Mouse (Mus musculus) CH12.LX (cell line): Measurements from ENCODE around the gene Haao.

Source experiments
- CTCF ChIP-seq, 2 experiments: IDR thresholded peaks in 1 of 2; conservative IDR thresholded peaks in 1 of 2; 2 replicates each; pipeline ENCODE4 v1.5.1; 2011 to 2012; ENCODE audit warnings: low read depth in 2 of 2, low read length in 2 of 2, improper control_type of control experiment in 1 of 2, inconsistent platforms in 1 of 2, mild to moderate bottlenecking in 1 of 2, moderate library complexity in 1 of 2
- E2F4 ChIP-seq: IDR thresholded peaks from 2 replicates; pipeline ENCODE4 v1.6.1; 2011; ENCODE audit warnings: low read depth, low read length, improper control_type of control experiment; ENCODE audit not compliant: insufficient replicate concordance
- IRF4 ChIP-seq: IDR thresholded peaks from 2 replicates; pipeline ENCODE4 v1.6.1; 2014; ENCODE audit warnings: low read depth, mild to moderate bottlenecking, inconsistent platforms, low read length, improper control_type of control experiment
- MAX ChIP-seq: IDR thresholded peaks from 2 replicates; pipeline ENCODE4 v1.6.1; 2011; ENCODE audit warnings: low read length, improper control_type of control experiment
- RAD21 ChIP-seq: IDR thresholded peaks from 2 replicates; pipeline ENCODE4 v1.6.1; 2011; ENCODE audit warnings: low read depth, mild to moderate bottlenecking, low read length, improper control_type of control experiment, moderate library complexity
- ZNF384 ChIP-seq: IDR thresholded peaks from 2 replicates; pipeline ENCODE4 v1.6.1; 2012; ENCODE audit warnings: low read depth, low read length, improper control_type of control experiment, inconsistent platforms

- TF ChIP-seq MAX, result no peak
- TF ChIP-seq E2F4, result no peak
- TF ChIP-seq ZNF384, result no peak
- no peak for TF ChIP-seq RAD21
- no peak for TF ChIP-seq CTCF (conservative IDR thresholded peaks at IDR 0.05 in 1 of 2, IDR thresholded peaks at IDR 0.05 in 1 of 2; ENCODE audit: low read depth in 2 of 2, low read length in 2 of 2)
- no peak for TF ChIP-seq IRF4
Observed at GRCm38 (mm10) chr17:83845538-83845937, 2.2 kb downstream of the Haao start.
